Mouse (Mus musculus) layer of hippocampus, postnatal 36 days (tissue): ENCODE measurements around the gene Actrt1. TPM values are rescaled to one million over a fixed set of nuclear protein-coding genes. Genes with fewer than 3 reads are reported as not detected.

Experiments
- DNase-seq, 2 experiments: peaks; one replicate each; pipeline ENCODE4 v3.0.0; 2022
- total RNA-seq, 2 experiments: library from RNA; stranded (reverse); gene quantifications; 2 replicates each; pipeline ENCODE4 v1.2.3; 2021

Actrt1 gene
- total RNA-seq: not detected

GRCm38 (mm10) chrX:46328707-46329106 lies at the start of gene Actrt1:
TSS of gene Actrt1 (plus strand) at chrX:46329007.
- no peak for DNase-seq

GRCm38 (mm10) chrX:46331463-46332115 lies 2.8 kb downstream of the Actrt1 start:
- DNase-seq: no peak
